Mouse (Mus musculus) brain, adult 2 months (tissue): Measurements from ENCODE around the gene Gjb4.

Experiments
- DNase-seq: peaks from one replicate; pipeline ENCODE4 v3.0.0; 2011; ENCODE audit warnings: low read depth, low spot score

Gjb4 gene

DNA sequence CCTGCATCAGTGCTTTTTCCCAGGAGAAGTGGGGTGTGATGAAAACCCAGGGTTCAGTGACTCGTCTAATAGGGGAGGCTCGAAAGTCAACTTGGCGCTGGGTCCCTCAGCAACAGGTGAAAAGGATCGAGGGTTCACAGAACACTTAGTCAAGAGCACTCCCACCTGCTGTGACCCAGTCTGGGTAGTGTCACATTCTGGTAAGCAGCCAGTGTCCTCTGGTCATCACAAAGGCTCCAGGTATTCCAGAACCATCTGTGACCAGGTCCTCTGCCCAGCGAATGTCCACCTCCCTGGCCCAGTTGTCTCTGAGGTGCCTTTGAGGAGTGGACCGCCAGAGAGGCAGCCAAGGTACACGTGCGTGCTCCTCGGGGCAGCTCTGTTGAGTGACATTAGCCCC, 42.3 kb downstream of the Gjb4 start:
- peak; percentile 64 for DNase-seq

DNA sequence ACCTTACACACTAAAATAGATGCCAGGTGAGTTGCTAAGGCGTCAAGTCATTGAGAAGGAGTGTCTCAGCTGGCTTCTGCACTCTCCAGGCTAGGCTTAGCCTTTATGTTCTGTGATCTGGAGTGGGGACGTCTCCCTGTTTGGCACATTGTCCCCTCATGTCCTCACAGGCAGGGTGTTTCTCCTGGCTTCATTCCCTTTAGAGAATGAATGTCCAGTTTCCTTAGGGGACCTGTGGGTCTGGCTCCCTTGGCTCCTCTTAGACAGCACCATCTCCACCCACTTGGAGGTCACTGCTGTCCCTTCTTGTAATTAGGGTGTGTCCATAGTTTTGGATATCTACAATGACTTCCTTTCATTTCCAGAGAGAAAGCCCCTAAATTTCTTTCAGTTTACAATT, 47.0 kb downstream of the Gjb4 start:
- DNase-seq = no peak

DNA sequence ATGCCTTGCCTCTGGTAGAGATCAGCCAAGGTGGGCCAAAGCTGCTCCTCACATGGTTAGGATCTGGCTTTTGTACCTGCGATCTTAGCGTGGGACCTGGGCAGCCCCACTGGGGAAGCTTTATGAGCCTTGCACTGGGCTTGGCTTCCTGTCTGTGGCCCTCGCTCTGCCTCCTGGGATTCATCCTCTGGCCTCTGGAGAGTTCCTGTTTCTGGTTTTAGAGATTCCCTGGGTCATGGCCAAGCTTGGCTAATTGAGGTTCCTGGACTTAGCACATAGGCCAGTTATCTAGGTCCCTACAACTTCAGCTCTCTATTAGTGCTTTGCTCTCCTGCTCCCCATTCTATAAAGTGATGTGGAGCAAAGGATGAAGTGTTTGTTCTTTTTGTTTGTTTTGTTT, 50.1 kb downstream of the Gjb4 start:
- no peak for DNase-seq
